Mouse (Mus musculus) lung, postnatal 25 days (tissue): Measurements from ENCODE around the gene Rasl11a.

Experiments
- DNase-seq: peaks from one replicate; pipeline ENCODE4 v3.0.0; 2022; ENCODE audit warnings: low spot score

Rasl11a gene

DNA sequence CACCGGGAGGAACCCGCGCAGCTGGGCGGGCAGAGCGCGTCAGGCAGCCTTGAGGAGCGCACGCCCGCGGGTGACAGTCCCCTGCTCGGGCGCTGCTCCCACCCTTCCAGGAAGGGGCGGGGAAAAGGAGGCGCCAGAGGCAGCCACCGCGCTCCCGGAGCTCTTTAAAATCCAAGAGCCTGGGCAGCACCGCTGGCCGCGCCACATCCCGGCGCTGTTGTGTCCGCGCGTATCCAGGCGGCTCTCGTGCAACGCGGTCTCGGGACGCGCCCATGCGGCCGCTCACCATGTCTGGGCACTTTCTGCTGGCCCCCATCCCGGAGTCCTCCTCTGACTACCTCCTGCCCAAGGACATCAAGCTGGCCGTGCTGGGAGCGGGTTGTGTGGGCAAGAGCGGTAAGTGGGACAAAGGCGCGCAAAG is at the start of gene Rasl11a:
TSS of gene Rasl11a (plus strand) at position 127 of the 421 bp plus-strand sequence.
- peak; percentile 93 for DNase-seq

DNA sequence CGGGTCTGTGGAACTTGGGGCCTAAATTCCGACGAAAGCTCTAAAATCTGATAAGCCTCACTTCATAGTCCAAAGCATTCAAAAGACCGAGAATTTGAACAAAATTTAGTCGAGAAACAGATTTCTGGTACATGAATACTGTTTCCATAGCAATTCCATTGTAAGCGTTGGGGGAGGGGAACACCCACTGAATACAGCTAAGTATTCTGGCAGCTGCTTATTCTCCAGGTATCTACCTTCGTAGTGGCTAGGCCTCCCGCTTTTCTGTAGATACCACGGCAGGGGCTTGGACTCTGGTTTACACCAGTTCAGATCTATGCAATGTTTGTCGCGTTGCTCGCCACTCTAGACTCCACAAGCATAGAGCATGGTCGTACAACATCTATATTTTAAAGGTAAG is 49.1 kb upstream of the Rasl11a start:
- no peak for DNase-seq

DNA sequence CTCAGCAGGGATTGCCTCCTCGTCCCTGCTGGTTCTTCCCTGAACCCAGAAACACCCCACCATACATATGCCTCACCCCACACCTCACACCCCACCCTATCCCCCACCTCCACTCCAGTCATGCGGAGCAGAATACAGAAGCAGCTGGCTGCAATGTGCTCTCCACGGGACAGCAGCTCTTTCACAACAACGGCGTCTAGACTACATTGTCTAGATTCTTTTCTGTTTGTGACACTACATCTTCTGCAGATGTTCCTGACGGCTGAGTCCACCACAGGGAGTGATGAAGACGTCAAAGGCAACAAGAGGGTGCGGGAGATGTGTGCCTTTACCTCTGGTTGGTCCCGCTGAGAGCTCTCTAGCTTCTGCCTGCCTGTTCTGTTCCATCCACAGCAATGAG is 46.8 kb upstream of the Rasl11a start:
- peak; percentile 18 for DNase-seq

DNA sequence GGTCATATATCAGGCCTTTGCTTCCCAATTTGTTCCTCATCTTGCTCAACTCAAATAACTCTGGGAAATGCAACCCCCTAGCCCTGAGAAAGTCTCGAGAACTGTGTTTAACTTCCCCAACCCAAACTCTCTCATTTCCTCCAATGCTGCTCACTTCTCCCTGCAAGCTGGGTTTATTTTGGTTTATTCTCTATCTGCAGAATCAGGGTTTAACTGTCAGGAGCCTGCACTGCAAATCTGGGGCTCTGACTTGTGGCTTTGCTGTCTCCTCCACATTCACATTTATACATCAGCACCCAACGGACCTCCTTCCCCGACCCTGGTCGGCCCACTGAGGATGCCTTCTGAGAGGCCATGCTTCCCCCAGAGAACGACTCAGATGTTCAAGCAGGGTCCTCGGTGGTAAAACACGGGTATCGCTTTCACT is 38.9 kb upstream of the Rasl11a start:
- DNase-seq = no peak

DNA sequence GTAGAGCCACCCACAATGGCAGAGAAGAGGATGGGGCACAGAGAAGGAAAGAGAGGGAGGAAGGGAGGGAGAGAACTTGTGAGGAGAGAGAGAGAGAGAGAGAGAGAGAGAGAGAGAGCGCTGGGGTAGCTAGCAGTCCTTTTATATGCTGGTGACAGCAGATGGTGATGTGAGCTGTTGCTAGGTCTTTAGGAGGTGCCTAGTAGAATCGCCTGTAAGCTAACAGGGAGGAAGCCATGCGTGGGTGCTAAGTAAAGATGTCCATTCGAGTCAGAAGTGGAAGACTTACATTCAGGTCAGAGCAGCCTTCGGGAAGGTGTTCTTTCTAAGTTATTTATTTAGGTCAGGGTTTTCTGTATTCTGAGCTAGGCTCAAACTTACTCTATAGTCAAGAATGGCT is 34.9 kb upstream of the Rasl11a start:
- no peak for DNase-seq

DNA sequence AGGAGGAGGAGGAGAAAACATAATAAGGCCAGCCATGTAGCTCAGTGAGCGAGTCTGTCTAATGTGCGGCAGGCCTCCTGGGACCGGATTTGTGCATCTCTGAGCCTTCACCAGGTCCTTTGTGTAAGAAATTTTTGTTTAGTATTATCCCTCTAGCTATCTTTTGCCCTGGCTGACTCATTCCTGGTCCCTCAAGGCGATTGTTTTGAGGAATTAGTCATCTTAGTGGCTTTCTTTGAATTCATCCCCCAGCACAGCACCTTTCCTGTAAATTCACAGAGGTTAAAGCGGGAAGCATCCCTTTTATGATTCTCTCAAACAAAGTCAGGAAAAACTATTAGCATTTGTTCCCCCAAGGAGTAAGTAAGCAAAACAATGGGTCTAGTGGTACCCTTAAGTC is 32.0 kb upstream of the Rasl11a start:
- DNase-seq = no peak

DNA sequence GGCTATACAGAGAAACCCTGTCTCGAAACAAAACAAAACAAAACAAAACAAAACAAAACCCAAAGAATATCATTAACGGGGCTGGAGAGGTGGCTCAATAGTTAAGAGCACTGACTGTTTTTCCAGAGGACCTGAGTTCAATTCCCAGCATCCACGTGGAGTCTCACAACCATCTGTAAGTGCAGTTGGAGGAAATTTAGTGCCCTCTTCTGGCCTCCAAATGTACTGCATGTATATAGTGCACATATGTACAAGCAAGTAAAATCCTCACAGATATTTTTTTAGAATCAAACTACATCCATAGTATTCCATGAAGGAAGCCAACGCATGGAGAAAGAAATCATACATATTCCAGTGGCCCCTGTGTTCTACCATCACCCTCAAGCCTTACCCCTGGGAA is 31.4 kb upstream of the Rasl11a start:
- no peak for DNase-seq

DNA sequence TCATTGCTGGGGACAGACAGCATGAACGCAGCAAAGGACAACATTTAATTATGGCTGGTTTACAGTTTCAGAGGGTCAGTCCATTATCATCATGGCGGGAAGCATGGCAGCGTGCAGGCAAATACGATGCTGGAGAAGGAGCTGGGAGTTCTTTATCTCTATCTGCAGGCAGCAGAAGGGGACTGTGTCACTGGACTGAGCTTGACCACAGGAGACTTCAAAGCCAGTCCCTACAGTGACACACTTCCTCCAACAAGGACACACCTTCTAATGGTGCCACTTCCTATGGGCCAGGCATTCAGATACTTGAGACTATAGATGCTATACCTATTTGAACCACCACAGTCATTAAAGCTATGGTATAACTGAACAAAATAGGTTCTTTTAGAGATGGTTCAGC is 29.5 kb upstream of the Rasl11a start:
- DNase-seq = no peak

DNA sequence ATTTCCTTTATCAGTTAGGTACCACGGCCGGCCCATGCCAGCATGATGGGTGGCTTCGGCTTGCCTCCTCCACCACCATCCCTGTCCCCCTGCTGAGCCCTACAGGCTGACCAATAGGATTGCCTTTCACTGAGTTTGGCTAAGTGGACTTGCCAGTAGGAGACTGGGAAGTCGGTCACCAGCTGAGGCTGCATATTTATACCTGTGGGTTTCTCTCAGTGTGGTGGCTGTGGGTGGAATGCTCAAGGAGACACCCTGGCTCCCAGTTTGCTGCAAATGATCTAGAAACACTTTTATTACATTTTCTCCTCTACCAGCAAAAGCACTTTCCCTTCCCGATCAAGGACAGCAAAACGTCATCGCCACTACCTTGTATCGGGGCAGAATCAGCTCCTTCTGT is 27.3 kb upstream of the Rasl11a start:
- DNase-seq = no peak

DNA sequence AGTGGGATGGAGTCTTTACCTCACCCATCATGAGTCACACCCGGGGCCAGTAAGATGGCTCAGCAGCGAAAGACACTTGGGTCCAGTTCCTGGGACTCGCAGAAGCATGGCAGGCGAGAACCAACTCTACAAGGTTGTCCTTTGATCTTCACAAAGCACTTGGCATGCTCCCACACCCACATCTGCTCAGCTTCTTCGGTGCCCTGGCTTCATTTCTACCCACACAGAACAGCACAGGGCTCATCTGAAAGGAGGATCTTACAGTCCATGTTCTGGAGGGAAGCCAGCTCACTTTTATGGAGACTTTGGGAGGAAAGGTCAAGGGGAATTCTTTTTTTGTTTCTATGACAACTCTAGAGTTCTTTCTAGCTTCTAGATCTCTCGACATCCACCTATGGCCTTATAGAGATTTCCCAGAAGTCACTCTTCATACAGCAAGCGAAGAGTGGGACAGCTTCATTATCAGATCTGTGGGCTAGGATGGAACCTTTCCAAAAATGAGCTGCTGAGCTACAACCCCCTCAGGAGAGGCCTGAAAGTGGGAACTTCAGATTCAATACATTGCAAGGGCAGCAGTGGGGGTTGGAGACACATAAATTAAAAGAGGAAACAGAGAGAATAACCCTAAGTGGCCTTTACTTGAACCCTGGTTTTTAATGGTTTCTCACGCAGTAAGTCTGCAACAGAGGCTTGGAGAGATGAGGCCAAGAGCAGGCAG is 25.8 kb upstream of the Rasl11a start:
- no peak for DNase-seq

DNA sequence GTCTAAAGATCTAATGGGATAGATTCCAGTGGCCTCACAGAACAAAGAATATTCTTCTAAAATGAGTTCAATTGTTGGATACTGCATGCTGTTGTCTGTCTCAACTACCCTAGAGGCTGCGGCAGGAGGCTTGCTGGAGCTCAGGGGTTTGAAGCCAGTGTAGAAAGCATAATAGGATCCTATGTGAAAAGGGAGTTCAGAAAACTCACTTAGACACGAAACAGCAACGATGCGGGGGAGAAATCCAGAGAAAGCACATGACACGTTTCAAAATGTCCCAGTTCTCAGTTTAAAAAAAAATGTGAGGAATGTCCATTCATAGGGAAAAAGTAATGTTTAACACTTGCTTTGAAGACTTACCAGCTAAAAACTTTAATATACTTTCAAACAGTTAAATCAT is 21.9 kb upstream of the Rasl11a start:
- DNase-seq = no peak

DNA sequence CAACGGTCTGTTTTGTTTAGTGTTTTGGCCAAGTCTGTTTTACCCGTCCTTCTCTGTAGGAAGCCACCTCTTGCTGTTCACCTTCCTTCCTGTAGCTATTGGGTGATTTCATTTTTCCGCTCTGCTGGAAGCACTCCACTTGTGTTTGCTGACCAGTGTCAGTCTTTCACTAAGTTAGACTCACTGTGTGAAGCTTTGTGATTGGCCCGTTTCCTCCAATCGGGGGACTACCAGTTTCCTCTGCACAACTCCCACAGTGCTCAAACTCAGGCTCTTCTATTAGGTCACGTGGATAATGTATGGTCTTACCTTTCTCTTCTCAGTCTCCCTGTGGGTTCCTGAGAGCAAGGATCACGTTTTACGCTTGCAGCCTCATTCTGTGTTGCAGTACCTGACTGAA is 15.3 kb upstream of the Rasl11a start:
- no peak for DNase-seq

DNA sequence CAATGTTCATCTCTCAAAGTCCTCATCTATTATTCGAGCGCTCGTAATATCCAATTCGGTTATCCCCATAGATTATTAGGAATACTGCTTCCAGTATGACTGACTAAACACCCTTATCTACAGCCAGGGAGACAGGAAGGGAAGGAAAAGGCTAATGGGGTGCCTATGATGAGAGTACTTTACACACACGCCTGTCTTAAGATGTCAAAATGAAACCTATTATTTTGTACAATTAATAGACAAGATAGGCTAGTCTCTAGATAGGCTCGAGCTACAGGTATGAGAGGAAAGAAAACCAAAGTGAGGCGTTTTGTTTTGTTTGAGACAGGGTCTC is 12.5 kb upstream of the Rasl11a start:
- no peak for DNase-seq

DNA sequence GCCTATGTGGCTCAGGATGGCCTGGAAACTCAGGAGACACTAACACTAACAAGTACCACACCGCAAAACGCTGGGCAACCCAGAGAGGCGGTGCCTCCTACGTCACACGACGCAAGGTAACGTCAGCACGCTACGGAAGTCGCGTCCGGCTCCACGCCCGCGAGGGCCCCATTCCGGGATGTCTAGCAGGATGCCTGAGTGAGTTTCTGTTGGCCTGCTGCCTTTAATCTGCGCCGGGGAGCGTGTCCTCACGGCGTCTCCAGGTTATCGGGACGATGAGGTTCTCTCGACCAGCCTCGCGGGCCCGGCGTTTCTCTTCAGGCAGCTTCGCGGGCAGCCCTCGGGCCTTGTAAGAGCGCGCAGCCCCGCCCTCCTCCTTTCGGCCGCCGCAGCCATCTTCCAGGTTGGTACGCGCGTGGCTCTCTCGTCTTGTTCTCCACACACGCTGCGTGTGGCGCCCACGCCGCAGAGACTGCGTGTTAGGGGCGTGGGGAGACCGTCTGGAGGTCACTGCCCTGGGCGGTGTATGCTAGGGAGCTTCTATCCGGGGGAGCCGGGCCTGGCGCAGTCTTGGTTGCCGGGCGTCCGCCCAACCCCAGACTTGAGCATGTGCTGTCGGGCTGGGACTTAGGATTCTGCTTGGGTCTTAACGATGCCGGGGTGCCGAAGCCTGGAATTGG is 12.0 kb upstream of the Rasl11a start, which contains the start of gene Rpl21:
TSS of gene Rpl21 (plus strand) at position 122 of the 680 bp plus-strand sequence.
- DNase-seq = peak; percentile 95

DNA sequence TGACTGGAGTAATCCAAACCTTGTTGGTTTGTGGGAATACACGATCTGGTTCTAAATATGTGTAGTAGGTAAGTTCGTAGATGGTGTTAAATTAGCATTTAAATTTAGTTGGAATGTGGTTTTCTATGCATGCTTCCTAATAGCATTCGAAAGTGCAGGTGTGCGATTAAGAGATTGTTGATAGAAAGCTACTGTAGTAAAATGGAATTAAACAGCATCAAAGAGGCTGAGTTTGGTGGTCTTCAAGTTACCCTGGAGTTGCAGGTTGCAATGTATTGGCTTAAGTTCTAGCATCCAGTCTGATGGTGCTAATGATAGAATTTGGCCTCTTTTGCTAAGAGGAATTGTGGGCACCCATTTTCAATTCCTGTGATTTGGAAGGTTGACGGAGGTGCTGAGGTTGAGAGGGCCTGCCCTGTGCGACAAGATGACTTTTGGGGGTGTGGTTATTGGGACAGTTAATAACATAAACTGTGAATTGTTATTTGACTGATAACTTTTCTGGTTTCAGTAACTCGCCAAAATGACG is 11.1 kb upstream of the Rasl11a start:
- DNase-seq = no peak

DNA sequence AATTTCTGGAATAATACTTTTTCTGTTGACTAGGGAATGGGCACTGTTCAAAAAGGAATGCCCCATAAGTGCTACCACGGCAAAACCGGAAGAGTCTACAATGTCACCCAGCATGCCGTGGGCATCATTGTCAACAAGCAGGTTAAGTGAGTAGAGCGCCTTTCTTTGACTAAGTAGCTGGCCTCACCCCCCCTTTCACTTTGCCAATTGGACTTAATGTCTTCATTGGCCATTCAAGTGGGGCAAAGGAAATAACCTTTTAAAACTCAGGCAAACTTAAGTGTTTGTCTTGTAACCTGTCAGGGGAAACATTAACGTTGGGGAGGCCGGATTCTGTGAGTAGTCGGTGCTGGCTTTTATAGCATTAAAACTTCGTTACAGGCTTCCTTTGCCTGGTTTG is 9.9 kb upstream of the Rasl11a start:
- DNase-seq = no peak

DNA sequence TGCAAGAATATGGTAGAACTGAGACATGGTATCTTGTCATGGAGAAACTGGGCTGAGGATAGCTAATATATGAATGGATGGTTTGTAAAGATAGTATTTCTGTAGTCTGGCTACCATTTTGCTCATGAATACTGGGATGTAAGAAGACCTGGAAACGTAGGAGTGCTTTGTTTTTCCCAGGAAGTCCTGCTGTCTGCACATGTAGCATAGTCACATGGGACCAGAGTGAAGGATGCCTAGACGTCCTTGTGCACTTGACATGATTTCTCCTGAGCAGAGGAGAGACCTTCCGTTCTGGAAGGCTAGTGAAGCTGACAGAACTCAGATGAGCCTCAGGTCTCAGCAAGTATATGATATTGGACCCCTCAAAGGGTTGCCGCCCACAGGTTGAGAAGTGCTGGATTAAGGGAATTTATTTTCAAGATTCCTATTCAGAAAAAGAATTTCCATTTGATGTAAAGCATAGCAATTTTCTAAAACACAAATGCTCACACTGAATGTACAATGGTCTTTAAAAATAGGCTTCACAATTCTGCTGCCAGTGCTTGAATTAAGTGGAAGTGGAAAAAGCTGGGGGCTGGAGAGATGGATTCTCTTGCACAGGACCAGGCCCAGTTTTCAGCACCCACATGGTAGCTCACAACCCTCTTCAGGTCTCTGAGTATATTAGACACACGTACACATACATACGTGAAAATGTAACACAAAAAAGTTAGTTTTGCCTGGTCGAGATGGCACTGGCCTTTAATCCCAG is 6.7 kb upstream of the Rasl11a start:
- DNase-seq = no peak

DNA sequence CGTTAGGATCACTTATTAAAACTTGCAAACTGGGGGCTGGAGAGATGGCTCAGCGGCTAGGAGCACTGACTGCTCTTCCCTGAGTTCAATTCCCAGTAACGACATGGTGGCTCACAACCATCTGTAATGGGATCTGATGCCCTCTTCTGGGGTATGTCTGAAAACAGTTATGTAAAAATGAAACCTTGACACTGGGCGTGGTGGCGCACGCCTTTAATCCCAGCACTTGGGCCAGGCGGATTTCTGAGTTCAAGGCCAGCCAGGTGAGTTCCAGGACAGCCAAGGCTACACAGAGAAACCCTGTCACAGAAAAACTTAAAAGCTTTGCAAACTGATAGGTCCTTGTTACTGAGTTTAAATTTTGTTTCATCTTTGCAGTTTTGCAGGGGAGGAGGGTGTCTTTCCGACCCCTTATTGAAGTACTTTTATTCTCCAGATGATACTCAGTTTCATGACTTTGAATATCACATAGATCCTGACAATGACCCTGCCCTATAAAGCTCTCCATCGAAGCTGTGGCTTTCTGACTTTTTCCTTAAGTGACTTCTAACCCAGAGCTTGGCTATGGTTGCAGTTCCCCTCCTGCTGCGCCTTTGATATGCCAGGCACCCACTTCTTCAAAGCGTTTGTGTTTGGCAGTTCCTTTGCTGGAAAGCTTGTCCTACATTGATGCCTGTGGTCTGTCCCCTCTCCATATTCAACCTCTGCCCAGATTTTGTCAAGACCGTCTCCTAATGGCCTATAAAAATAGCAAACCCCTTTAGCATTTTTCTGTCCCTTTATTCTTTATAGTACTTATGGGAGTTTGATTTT is 5.8 kb upstream of the Rasl11a start:
- no peak for DNase-seq

DNA sequence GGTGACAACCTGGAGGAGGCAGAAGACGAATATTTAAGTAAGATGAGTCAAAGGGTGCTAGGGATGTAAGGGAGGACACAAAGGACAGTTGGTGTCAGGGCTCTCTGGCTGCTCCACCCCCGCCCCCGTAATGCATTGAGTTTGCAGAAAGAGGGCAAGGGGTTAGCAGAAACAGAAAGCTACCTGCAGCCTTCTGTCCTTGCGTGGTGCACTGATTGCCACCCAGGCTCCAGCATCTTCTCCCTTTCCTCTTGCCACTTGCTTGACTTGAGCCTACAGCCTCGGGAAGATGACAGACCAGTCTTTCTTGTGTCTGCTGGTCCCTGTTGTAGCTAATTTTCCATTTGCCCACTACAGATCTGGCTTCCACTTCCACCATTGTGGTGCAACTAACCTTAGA is 5.1 kb upstream of the Rasl11a start:
- DNase-seq = no peak

DNA sequence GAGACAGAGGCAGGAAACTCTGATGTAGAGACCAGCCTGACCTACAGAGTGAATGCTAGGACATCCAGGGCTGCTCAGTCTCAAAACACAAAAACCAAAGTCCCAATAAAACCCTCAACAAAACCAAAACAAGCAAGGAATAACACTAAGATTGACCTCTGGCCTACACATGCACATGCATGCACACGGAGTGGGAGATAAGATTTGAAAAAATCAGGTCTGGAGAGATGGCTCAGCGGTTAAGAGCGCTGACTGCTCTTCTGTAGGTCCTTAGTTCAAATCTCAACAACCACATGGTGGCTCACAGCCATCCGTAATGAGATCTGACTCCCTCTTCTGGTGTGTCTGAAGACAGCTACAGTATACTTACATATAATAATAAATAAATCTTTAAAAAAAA is 4.4 kb upstream of the Rasl11a start:
- no peak for DNase-seq

DNA sequence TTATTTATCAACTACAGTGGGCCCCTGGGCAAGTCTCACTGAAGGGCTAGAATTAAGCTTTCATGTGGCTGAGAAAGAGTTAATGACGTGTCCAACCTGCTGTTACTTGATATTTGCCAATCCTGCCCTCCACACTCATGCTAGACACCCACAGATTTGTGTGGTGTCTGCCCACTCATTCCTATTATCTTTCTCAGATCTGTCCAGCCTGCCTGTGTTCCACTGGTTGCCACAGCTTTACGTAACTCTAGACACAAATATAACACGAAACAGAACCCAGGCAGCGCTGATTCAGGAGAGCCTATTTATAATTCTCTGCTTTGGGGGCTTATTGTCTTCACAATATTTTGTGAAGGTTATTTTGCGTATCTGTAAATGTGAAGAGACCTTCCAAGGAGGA is 3.6 kb upstream of the Rasl11a start:
- DNase-seq = no peak

DNA sequence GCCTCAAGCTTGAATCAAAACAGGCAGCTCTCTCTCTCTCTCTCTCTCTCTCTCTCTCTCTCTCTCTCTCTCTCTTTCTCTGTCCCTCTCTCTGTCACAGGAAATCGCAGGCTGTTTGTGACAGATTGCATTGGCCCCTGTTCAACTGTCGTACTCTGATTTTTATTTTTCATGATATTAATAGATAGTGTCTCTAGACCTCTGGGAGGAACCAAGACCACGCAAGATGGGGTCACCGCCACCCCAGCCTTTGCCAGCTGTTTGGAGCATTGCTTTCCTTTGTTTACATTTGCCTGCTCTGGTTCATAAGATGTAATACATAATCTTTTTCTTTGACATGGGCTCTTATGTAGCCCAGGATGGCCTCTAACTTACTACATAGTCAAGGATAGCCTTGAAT is 2.9 kb upstream of the Rasl11a start:
- no peak for DNase-seq
